Mouse (Mus musculus) liver, embryonic 14.5 days (tissue): ENCODE measurements around the gene Snapin.

ENCODE experiments used
- CTCF ChIP-seq: IDR thresholded peaks from 2 replicates; pipeline ENCODE4 v1.5.1; 2016; ENCODE audit warnings: antibody characterized with exemption, low read depth, control low read depth
- EP300 ChIP-seq: IDR thresholded peaks from 2 replicates; pipeline ENCODE4 v1.6.1; 2016; ENCODE audit warnings: antibody characterized with exemption, low read depth

- TF ChIP-seq CTCF: no peak
- TF ChIP-seq EP300: no peak
Measured at GRCm38 (mm10) chr3:90486998-90487397, 3.8 kb downstream of the Snapin start.
